Comparison of ENCODE assay signal across 26 mouse cellular contexts in genomic region chr11:97668160-97668559, GRCm38 (mm10). TPM values are rescaled to one million over a fixed set of nuclear protein-coding genes. Genes with fewer than 3 reads are reported as not detected.
DNase-seq lines count a peak whose midpoint lies in the region; ATAC-seq lines count a peak whose summit lies in the region.
"Had no signal": no experiment of that assay in that cellular context is flagged by ENCODE, and none has a peak within 500 bp of the region (broad histone marks: within the 10 kb centered on the region; RNA-seq: fewer than 3 reads in every experiment).

No protein-coding gene starts in this region.

- H3K9ac ChIP-seq in heart, embryonic 11.5 days (ENCODE audit: low read depth, low read length), result peak overlapping the region; percentile 58; the same call in 1 of the 2 replicates
- no peak overlapping the region for H3K9ac ChIP-seq in kidney, embryonic 15.5 days
- H3K9ac ChIP-seq: forebrain, postnatal 0 days; liver, postnatal 0 days; neural tube, embryonic 13.5 days; stomach, embryonic 15.5 days had no signal

- H3K36me3 ChIP-seq in heart, embryonic 11.5 days (ENCODE audit: control insufficient read depth, insufficient read depth, low read length), result peaks cover 38% of the 10 kb centered on the region
- H3K36me3 ChIP-seq in kidney, embryonic 15.5 days, result peaks cover 80% of the 10 kb centered on the region

- H3K27ac ChIP-seq in heart, embryonic 11.5 days (ENCODE audit: low read depth, low read length), result no peak overlapping the region; the same call in 1 of the 2 replicates
- peak overlapping the region; percentile 66; the same call in 1 of the 2 replicates for H3K27ac ChIP-seq in kidney, embryonic 15.5 days
- H3K27ac ChIP-seq: embryonic facial prominence, embryonic 12.5 days; hindbrain, postnatal 0 days; macrophage; neural tube, embryonic 13.5 days; stomach, embryonic 15.5 days had no signal

- WGBS in heart, embryonic 11.5 days (ENCODE audit: insufficient replicate concordance), result 81% methylated on average over 7 of the region's 7 CpGs
- WGBS in kidney, embryonic 15.5 days, result 90% methylated on average over 7 of the region's 7 CpGs

- H3K4me2 ChIP-seq in heart, embryonic 11.5 days, result no peak overlapping the region
- H3K4me2 ChIP-seq in kidney, embryonic 15.5 days, result no peak overlapping the region
- H3K4me2 ChIP-seq: embryonic facial prominence, embryonic 12.5 days; liver, embryonic 11.5 days; neural tube, embryonic 13.5 days; stomach, embryonic 15.5 days had no signal

- H3K9me3 ChIP-seq in heart, embryonic 11.5 days (replicated peaks; ENCODE audit: control insufficient read depth, low read length), result no peaks in the 10 kb centered on the region
- no peaks in the 10 kb centered on the region for H3K9me3 ChIP-seq in kidney, embryonic 15.5 days (replicated peaks)
- H3K9me3 ChIP-seq: embryonic facial prominence, embryonic 12.5 days; neural tube, embryonic 13.5 days; stomach, embryonic 15.5 days had no signal

- DNase-seq in cerebellum, adult 11-12 months, result peak; percentile 32
- DNase-seq in cerebellum, postnatal 14 days, result no peak
- DNase-seq in heart, adult 9 months (ENCODE audit: low spot score in 2 of 2), result no peak
- DNase-seq in kidney, postnatal 25 days, result no peak
- DNase-seq in spleen, adult 18-20 months, result no peak
- DNase-seq: adrenal gland, postnatal 25 days; cerebellum, adult 9-11 months; forebrain, postnatal 0 days; heart, adult 2 months; kidney, adult 11 months; liver, postnatal 0 days; retina, postnatal 1 day; right cerebral cortex, postnatal 25 days; thymus, adult 18-20 months; thymus, postnatal 36 days had no signal

- no peak overlapping the region for H3K4me3 ChIP-seq in heart, embryonic 11.5 days (ENCODE audit: low read depth, low read length)
- H3K4me3 ChIP-seq in kidney, embryonic 15.5 days (replicated peaks), result no peak overlapping the region
- H3K4me3 ChIP-seq: embryonic facial prominence, embryonic 12.5 days; heart, adult 2 months; myocyte; neural tube, embryonic 13.5 days; stomach, embryonic 15.5 days had no signal

- H3K4me1 ChIP-seq in heart, embryonic 11.5 days (ENCODE audit: control insufficient read depth, insufficient read depth, low read length), result peaks cover 35% of the 10 kb centered on the region
- peaks cover 54% of the 10 kb centered on the region for H3K4me1 ChIP-seq in kidney, embryonic 15.5 days

- no peaks in the 10 kb centered on the region for H3K27me3 ChIP-seq in heart, embryonic 11.5 days (ENCODE audit: control insufficient read depth, insufficient read depth, low read length)
- no peaks in the 10 kb centered on the region for H3K27me3 ChIP-seq in kidney, embryonic 15.5 days
- H3K27me3 ChIP-seq: embryonic facial prominence, embryonic 12.5 days; neural tube, embryonic 13.5 days; stomach, embryonic 15.5 days had no signal

- ATAC-seq in heart, embryonic 11.5 days (replicated peaks; ENCODE audit: insufficient number of reproducible peaks, low FRiP score, low TSS enrichment), result no peak
- no peak for ATAC-seq in kidney, embryonic 15.5 days (replicated peaks; ENCODE audit: low FRiP score)
- ATAC-seq: forebrain, postnatal 0 days; hindbrain, postnatal 0 days; liver, postnatal 0 days; lung, postnatal 0 days; midbrain, embryonic 16.5 days had no signal

RNA-seq across cellular contexts. Expression of gene Mllt6, which starts 4.9 kb away (rescaled TPM):
- polyA plus RNA-seq in heart, embryonic 11.5 days (2014; fragmentation: Nextera tagmentation; extraction: Ambion mirVana), result 2.9 and 3.3 TPM in 2 replicates
- polyA plus RNA-seq in kidney, embryonic 15.5 days (2015; fragmentation: Nextera tagmentation; extraction: Ambion mirVana), result 2.8 and 3.9 TPM in 2 replicates

RNA-seq across cellular contexts. Expression of gene Cisd3, which starts 17.5 kb away (rescaled TPM):
- polyA plus RNA-seq in heart, embryonic 11.5 days (2014; fragmentation: Nextera tagmentation; extraction: Ambion mirVana), result 45.8 and 52.3 TPM in 2 replicates
- polyA plus RNA-seq in kidney, embryonic 15.5 days (2015; fragmentation: Nextera tagmentation; extraction: Ambion mirVana), result 41.2 and 42.7 TPM in 2 replicates

RNA-seq across cellular contexts. Expression of gene Pcgf2, which starts 32.1 kb away (rescaled TPM):
- 10.3 and 16.4 TPM in 2 replicates for polyA plus RNA-seq in heart, embryonic 11.5 days (2014; fragmentation: Nextera tagmentation; extraction: Ambion mirVana)
- 13.2 and 16.6 TPM in 2 replicates for polyA plus RNA-seq in kidney, embryonic 15.5 days (2015; fragmentation: Nextera tagmentation; extraction: Ambion mirVana)

RNA-seq across cellular contexts. Expression of gene Psmb3, which starts 35.0 kb away (rescaled TPM):
- polyA plus RNA-seq in heart, embryonic 11.5 days (2014; fragmentation: Nextera tagmentation; extraction: Ambion mirVana), result 416 and 447 TPM in 2 replicates
- polyA plus RNA-seq in kidney, embryonic 15.5 days (2015; fragmentation: Nextera tagmentation; extraction: Ambion mirVana), result 475 and 488 TPM in 2 replicates

RNA-seq across cellular contexts. Expression of gene Epop, which starts 38.7 kb away (rescaled TPM):
- 1.4 and 1.5 TPM in 2 replicates for polyA plus RNA-seq in heart, embryonic 11.5 days (2014; fragmentation: Nextera tagmentation; extraction: Ambion mirVana)
- polyA plus RNA-seq in kidney, embryonic 15.5 days (2015; fragmentation: Nextera tagmentation; extraction: Ambion mirVana), result 4.3 and 5.1 TPM in 2 replicates
